Mouse (Mus musculus) stomach, embryonic 16.5 days (tissue): Measurements from ENCODE around the gene Rpl38. TPM values are rescaled to one million over a fixed set of nuclear protein-coding genes. Genes with fewer than 3 reads are reported as not detected.

Source experiments
- ATAC-seq: fragments of 200-750 bp; cut with Nextera tagmentation; 2 replicates; pipeline ENCODE4 v1.8.0; 2017; ENCODE audit warnings: moderate number of reproducible peaks, moderate TSS enrichment; ENCODE audit not compliant: insufficient read depth, low FRiP score
- H3K27ac ChIP-seq: fragments of 300-500 bp; sonication (generic); 2 replicates; pipeline ENCODE4 v1.5.1; 2014; ENCODE audit warnings: low read length
- H3K27me3 ChIP-seq: fragments of 300-500 bp; sonication (generic); 2 replicates; pipeline ENCODE4 v1.6.1; 2014; ENCODE audit warnings: low read length, control low read depth, mixed read lengths; ENCODE audit not compliant: control insufficient read depth, insufficient read depth
- H3K36me3 ChIP-seq: fragments of 300-500 bp; sonication (generic); 2 replicates; pipeline ENCODE4 v1.6.1; 2014; ENCODE audit warnings: low read length; ENCODE audit not compliant: control insufficient read depth, insufficient read depth
- H3K4me1 ChIP-seq: fragments of 300-500 bp; sonication (generic); 2 replicates; pipeline ENCODE4 v1.6.1; 2014; ENCODE audit warnings: low read length, control low read depth, mixed read lengths; ENCODE audit not compliant: control insufficient read depth, insufficient read depth
- H3K4me2 ChIP-seq: fragments of 300-500 bp; sonication (generic); 2 replicates; pipeline ENCODE4 v1.6.1; 2014; ENCODE audit warnings: low read depth, low read length, mixed read lengths
- H3K4me3 ChIP-seq: fragments of 300-500 bp; sonication (generic); replicated peaks from 2 replicates; pipeline ENCODE4 v1.5.1; 2014; ENCODE audit warnings: mild to moderate bottlenecking, low read length
- H3K9ac ChIP-seq: fragments of 300-500 bp; sonication (generic); 2 replicates; pipeline ENCODE4 v1.6.1; 2014; ENCODE audit warnings: low read length
- H3K9me3 ChIP-seq: fragments of 300-500 bp; sonication (generic); replicated peaks from 2 replicates; pipeline ENCODE4 v1.6.1; 2016; ENCODE audit warnings: low read length, control low read depth; ENCODE audit not compliant: control insufficient read depth
- WGBS: fragments of 180-500 bp; shearing (Covaris S2); extraction: QIAGEN DNeasy Blood & Tissue Kit; methylation state at CpG from one replicate; pipeline ENCODE4 v1.1.7; 2014; 5-methylcytosine and 5-hydroxymethylcytosine counted together
- polyA plus RNA-seq: library from polyadenylated mRNA; unstranded; fragments of >200 nt; fragmentation: Nextera tagmentation; extraction: Ambion mirVana; gene quantifications from 2 replicates; pipeline ENCODE4 v1.2.1, GENCODE M21; 2015

The Rpl38 gene
- 797 and 998 TPM in 2 replicates for polyA plus RNA-seq

- Histone ChIP-seq H3K4me3 (peak within 1 kb of the TSS; percentile 89), H3K36me3 (0 out of 2 replicates have a peak, but pooled peaks cover 4% of the 10 kb centered on the region), H3K4me1 (peaks cover 20% of the 10 kb centered on the region), H3K9ac (peak within 1 kb of the TSS; percentile 91), H3K9me3 (no peaks in the 10 kb centered on the region), H3K27me3 (no peaks in the 10 kb centered on the region; the same call in 1 of the 2 replicates), H3K27ac (peak within 1 kb of the TSS; percentile 93), H3K4me2 (peak within 1 kb of the TSS; percentile 94)
- peak; percentile 90 for ATAC-seq
- WGBS: under 1% methylated on average over 21 of the region's 21 CpGs
These were observed at the start of gene Rpl38 for GRCm38 (mm10) chr11:114668301-114668710. TSS of gene Rpl38 (plus strand) at chr11:114668524.

- Histone ChIP-seq H3K4me3 (no peak overlapping the region), H3K27me3 (no peaks in the 10 kb centered on the region), H3K4me2 (no peak overlapping the region), H3K9me3 (no peaks in the 10 kb centered on the region), H3K27ac (no peak overlapping the region), H3K36me3 (no peaks in the 10 kb centered on the region), H3K4me1 (no peaks in the 10 kb centered on the region), H3K9ac (no peak overlapping the region)
- 50% methylated on average over 17 of the region's 17 CpGs for WGBS
- no peak for ATAC-seq
These were observed 49.5 kb upstream of the Rpl38 start for GRCm38 (mm10) chr11:114618697-114619417.

GRCm38 (mm10) chr11:114626071-114626690 lies 42.1 kb upstream of the Rpl38 start:
- ATAC-seq: no peak
- H3K4me3 ChIP-seq: no peak overlapping the region
- no peaks in the 10 kb centered on the region for H3K36me3 ChIP-seq
- H3K27ac ChIP-seq: no peak overlapping the region
- no peak overlapping the region for H3K4me2 ChIP-seq
- 76% methylated on average over 13 of the region's 13 CpGs for WGBS
- H3K27me3 ChIP-seq: no peaks in the 10 kb centered on the region
- H3K9ac ChIP-seq: no peak overlapping the region
- H3K4me1 ChIP-seq: no peaks in the 10 kb centered on the region
- no peaks in the 10 kb centered on the region; the same call in 1 of the 2 replicates for H3K9me3 ChIP-seq

- no peaks in the 10 kb centered on the region for H3K4me1 ChIP-seq
- H3K4me3 ChIP-seq: no peak overlapping the region
- no peaks in the 10 kb centered on the region; the same call in 1 of the 2 replicates for H3K9me3 ChIP-seq
- WGBS: 70% methylated on average over 6 of the region's 6 CpGs
- H3K9ac ChIP-seq: no peak overlapping the region
- no peak overlapping the region for H3K27ac ChIP-seq
- no peaks in the 10 kb centered on the region for H3K27me3 ChIP-seq
- no peak overlapping the region for H3K4me2 ChIP-seq
- H3K36me3 ChIP-seq: no peaks in the 10 kb centered on the region
- ATAC-seq: no peak
These were observed 41.3 kb upstream of the Rpl38 start for GRCm38 (mm10) chr11:114627036-114627435.

GRCm38 (mm10) chr11:114628032-114628431 lies 40.3 kb upstream of the Rpl38 start:
- no peak overlapping the region for H3K9ac ChIP-seq
- no peaks in the 10 kb centered on the region for H3K27me3 ChIP-seq
- H3K4me1 ChIP-seq: no peaks in the 10 kb centered on the region
- no peak overlapping the region for H3K4me3 ChIP-seq
- no peak overlapping the region for H3K27ac ChIP-seq
- 79% methylated on average over 12 of the region's 12 CpGs for WGBS
- no peak for ATAC-seq
- H3K9me3 ChIP-seq: no peaks in the 10 kb centered on the region; the same call in 1 of the 2 replicates
- H3K36me3 ChIP-seq: no peaks in the 10 kb centered on the region
- H3K4me2 ChIP-seq: no peak overlapping the region

- WGBS: 83% methylated on average over 5 of the region's 5 CpGs
- Histone ChIP-seq H3K4me2 (no peak overlapping the region), H3K36me3 (no peaks in the 10 kb centered on the region), H3K27ac (no peak overlapping the region), H3K9ac (no peak overlapping the region), H3K9me3 (no peaks in the 10 kb centered on the region; the same call in 1 of the 2 replicates), H3K4me3 (no peak overlapping the region), H3K27me3 (no peaks in the 10 kb centered on the region), H3K4me1 (no peaks in the 10 kb centered on the region)
- no peak for ATAC-seq
These were observed 38.3 kb upstream of the Rpl38 start for GRCm38 (mm10) chr11:114630044-114630443.

GRCm38 (mm10) chr11:114632266-114632665 lies 36.1 kb upstream of the Rpl38 start:
- ATAC-seq: no peak

GRCm38 (mm10) chr11:114636292-114636691 lies 32.0 kb upstream of the Rpl38 start:
- Histone ChIP-seq H3K4me2 (0 out of 2 replicates have a peak overlapping the region, but pooled peaks have one; percentile 27), H3K36me3 (no peaks in the 10 kb centered on the region), H3K4me3 (no peak overlapping the region), H3K27ac (no peak overlapping the region), H3K9me3 (no peaks in the 10 kb centered on the region), H3K9ac (no peak overlapping the region), H3K4me1 (peaks cover 11% of the 10 kb centered on the region), H3K27me3 (peaks cover 10% of the 10 kb centered on the region; the same call in 1 of the 2 replicates)
- under 1% methylated on average over 6 of the region's 6 CpGs for WGBS
- ATAC-seq: no peak; the same call in 1 of the 2 replicates

More at GRCm38 (mm10) chr11:114632266-114632665, 36.1 kb upstream of the Rpl38 start:
- H3K4me3 ChIP-seq: no peak overlapping the region
- H3K9ac ChIP-seq: no peak overlapping the region
- peaks cover 4% of the 10 kb centered on the region; the same call in 1 of the 2 replicates for H3K4me1 ChIP-seq
- H3K4me2 ChIP-seq: no peak overlapping the region
- H3K9me3 ChIP-seq: no peaks in the 10 kb centered on the region; the same call in 1 of the 2 replicates
- no peaks in the 10 kb centered on the region for H3K27me3 ChIP-seq
- no peak overlapping the region for H3K27ac ChIP-seq
- WGBS: 62% methylated on average over 8 of the region's 8 CpGs
- H3K36me3 ChIP-seq: no peaks in the 10 kb centered on the region
